Mouse (Mus musculus): ENCODE data around the gene Lgr6.

The Lgr6 gene

GRCm38 (mm10) chr1:135079021-135079420, 26.1 kb downstream of the Lgr6 start:
- no peak for DNase-seq (ENCODE audit: low spot score in 2 of 2)

- no peak for DNase-seq (ENCODE audit: low spot score in 2 of 2)
Measured at GRCm38 (mm10) chr1:135076470-135076869, 28.6 kb downstream of the Lgr6 start.

GRCm38 (mm10) chr1:135075270-135075669, 29.8 kb downstream of the Lgr6 start:
- DNase-seq (ENCODE audit: low spot score in 2 of 2), result no peak

- no peak for DNase-seq (ENCODE audit: low spot score in 2 of 2)
Measured at GRCm38 (mm10) chr1:135072643-135073042, 32.4 kb downstream of the Lgr6 start.

- no peak for DNase-seq (ENCODE audit: low spot score in 2 of 2)
Measured at GRCm38 (mm10) chr1:135069841-135070240, 35.2 kb downstream of the Lgr6 start.

- no peak for DNase-seq (ENCODE audit: low spot score in 2 of 2)
Measured at GRCm38 (mm10) chr1:135064525-135064924, 40.6 kb downstream of the Lgr6 start.

GRCm38 (mm10) chr1:135062936-135063335, 42.1 kb downstream of the Lgr6 start:
- peak in 1 of 2 experiments; percentile 11 for DNase-seq (ENCODE audit: low spot score in 2 of 2)

GRCm38 (mm10) chr1:135061300-135061699, 43.8 kb downstream of the Lgr6 start:
- DNase-seq (ENCODE audit: low spot score in 2 of 2), result no peak

- DNase-seq (ENCODE audit: low spot score in 2 of 2), result no peak
Measured at GRCm38 (mm10) chr1:135060174-135060573, 44.9 kb downstream of the Lgr6 start.

GRCm38 (mm10) chr1:135056901-135057300, 48.2 kb downstream of the Lgr6 start:
- DNase-seq (ENCODE audit: low spot score in 2 of 2), result no peak

GRCm38 (mm10) chr1:135054121-135054520, 51.0 kb downstream of the Lgr6 start:
- no peak for DNase-seq (ENCODE audit: low spot score in 2 of 2)

GRCm38 (mm10) chr1:135044439-135044838, 60.6 kb downstream of the Lgr6 start:
- DNase-seq (ENCODE audit: low spot score in 2 of 2), result no peak

- peak in 1 of 2 experiments; percentile 8 for DNase-seq (ENCODE audit: low spot score in 2 of 2)
Measured at GRCm38 (mm10) chr1:135036297-135036696, 68.8 kb downstream of the Lgr6 start.

GRCm38 (mm10) chr1:135032658-135033057, 72.4 kb downstream of the Lgr6 start:
- no peak for DNase-seq (ENCODE audit: low spot score in 2 of 2)

- no peak for DNase-seq (ENCODE audit: low spot score in 2 of 2)
Measured at GRCm38 (mm10) chr1:135030121-135030520, 75.0 kb downstream of the Lgr6 start.

GRCm38 (mm10) chr1:135026275-135026674, 78.8 kb downstream of the Lgr6 start:
- no peak for DNase-seq (ENCODE audit: low spot score in 2 of 2)

GRCm38 (mm10) chr1:135023583-135023982, 81.5 kb downstream of the Lgr6 start:
- no peak for DNase-seq (ENCODE audit: low spot score in 2 of 2)

- DNase-seq (ENCODE audit: low spot score in 2 of 2), result no peak
Measured at GRCm38 (mm10) chr1:135021936-135022335, 83.1 kb downstream of the Lgr6 start.

- DNase-seq (ENCODE audit: low spot score in 2 of 2), result no peak
Measured at GRCm38 (mm10) chr1:135020970-135021369, 84.1 kb downstream of the Lgr6 start.

GRCm38 (mm10) chr1:135020281-135020940, 84.7 kb downstream of the Lgr6 start:
- DNase-seq (ENCODE audit: low spot score in 2 of 2), result no peak

- no peak for DNase-seq (ENCODE audit: low spot score in 2 of 2)
Measured at GRCm38 (mm10) chr1:135019775-135020167, 85.3 kb downstream of the Lgr6 start.

- DNase-seq (ENCODE audit: low spot score in 2 of 2), result no peak
Measured at GRCm38 (mm10) chr1:135019087-135019774, 85.8 kb downstream of the Lgr6 start.

GRCm38 (mm10) chr1:135017656-135018015, 87.4 kb downstream of the Lgr6 start:
- DNase-seq (ENCODE audit: low spot score in 2 of 2), result no peak

All from thymus, postnatal 10 days (tissue).